Mouse (Mus musculus): ENCODE measurements around the gene Abcc4. TPM values are rescaled to one million over a fixed set of nuclear protein-coding genes. Genes with fewer than 3 reads are reported as not detected.
A peak's percentile ranks its signal among the peaks of the same experiment; 100 is the strongest.

The Abcc4 gene
- polyA plus RNA-seq, 1 experiment from 2014 or later = 3.3 TPM

GRCm38 (mm10) chr14:118591477-118592403 is 114.3 kb downstream of the Abcc4 start:
- peak; percentile 40 for DNase-seq (ENCODE audit: low spot score)

- no peak for DNase-seq (ENCODE audit: low spot score)
Measured at GRCm38 (mm10) chr14:118582333-118582941, 123.6 kb downstream of the Abcc4 start.

DNA sequence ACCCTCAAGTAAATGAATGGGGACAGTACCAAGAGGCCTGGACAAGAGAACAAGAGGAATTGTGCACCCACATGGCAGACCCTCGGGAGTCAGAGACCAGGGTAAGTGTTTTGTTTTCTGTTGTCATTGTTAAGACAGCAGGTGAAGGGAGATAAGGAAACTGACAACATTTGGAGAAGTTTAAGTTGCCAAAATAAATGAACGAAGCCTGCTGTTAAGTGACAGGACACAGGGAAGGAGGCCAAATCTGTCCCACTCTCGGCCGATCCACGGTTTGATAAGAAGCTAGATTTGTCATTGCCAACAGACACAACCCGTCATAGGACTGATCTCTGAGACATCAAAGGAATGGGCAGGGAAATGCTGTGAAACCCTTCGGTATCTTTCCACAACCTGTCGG is 124.3 kb downstream of the Abcc4 start:
- no peak for DNase-seq (ENCODE audit: low spot score)

DNA sequence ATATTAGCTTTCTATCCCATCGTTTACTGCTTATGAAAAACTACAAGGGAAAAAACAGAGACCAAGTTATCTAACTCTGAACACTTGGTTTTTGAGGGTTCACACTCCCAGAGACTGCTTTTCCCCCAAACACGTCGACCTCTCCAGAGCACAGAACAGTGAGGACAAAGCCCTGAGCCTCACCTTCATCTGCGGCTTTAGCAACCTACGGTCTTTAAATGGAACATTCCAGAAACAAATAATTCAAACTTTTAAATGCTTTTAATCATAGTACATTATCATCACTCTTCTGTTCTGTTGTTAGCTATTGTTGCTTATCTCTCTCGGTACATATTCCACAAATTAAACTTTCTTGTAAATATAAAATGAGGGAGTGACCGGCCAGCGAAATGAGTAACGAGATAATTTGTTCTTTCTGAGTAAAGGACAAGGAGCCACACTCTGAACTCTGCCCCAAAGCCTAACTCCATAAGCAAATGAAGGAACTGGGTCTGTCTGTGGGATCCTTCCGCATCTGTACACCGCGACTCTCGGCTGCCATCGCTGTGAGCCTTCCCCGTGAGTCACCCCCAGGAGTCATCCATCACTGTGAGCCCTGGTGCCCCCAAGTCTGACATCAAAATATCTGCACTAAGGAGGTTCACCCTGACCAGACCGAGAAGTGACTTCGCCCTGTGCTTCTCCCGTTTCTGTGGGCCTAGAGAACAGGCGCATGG is 126.8 kb downstream of the Abcc4 start:
- DNase-seq (ENCODE audit: low spot score) = no peak

DNA sequence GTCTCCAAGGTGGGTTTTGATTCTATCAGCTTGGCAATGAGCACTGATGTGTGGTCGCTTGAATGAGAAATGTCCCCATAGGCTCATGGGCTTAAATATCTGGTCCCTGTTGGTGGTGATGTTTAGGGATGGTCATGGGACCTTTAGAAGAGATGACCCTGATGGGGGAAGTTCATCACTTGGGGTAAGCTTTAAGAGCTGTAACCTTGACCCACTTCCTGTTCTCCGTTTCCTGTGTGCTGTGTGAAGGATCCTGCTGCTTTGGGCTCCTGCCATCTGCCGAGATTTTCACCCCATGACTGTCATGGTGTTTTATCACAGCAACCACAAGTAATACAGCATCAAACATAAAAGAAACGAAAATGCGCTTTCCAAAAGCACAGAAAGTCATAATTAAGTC is 128.1 kb downstream of the Abcc4 start:
- DNase-seq (ENCODE audit: low spot score) = peak; percentile 21

DNA sequence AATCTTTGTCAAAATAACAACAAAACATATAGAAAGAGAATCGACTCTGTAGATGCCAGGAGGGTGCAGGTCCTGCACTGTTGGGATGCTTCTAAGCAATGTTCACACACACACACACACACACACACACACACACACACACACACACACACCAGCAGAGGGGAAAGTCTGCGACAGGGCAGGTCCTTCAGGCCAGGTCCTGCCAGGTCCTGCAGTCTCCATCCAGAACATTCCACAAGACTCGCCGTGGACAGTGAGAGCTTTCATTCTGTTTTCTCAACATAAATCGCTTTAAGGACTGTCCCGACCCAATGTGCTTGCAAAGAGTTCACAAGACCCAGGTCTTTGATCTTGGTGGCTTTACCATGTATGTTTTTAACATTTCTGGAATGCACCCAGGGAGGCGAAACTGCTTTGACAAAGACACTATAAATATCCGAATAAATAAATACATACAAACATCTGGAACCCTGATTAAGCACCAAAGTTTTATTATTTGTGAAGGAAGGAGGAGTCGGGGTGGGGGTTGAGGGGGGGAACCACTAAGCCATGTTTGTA is 133.3 kb downstream of the Abcc4 start:
- no peak for DNase-seq (ENCODE audit: low spot score)

- no peak for DNase-seq (ENCODE audit: low spot score)
Measured at GRCm38 (mm10) chr14:118569586-118569985, 136.4 kb downstream of the Abcc4 start.

- no peak for DNase-seq (ENCODE audit: low spot score)
Measured at GRCm38 (mm10) chr14:118568116-118568673, 137.8 kb downstream of the Abcc4 start.

- no peak for DNase-seq (ENCODE audit: low spot score)
Measured at GRCm38 (mm10) chr14:118566809-118567208, 139.2 kb downstream of the Abcc4 start.

DNA sequence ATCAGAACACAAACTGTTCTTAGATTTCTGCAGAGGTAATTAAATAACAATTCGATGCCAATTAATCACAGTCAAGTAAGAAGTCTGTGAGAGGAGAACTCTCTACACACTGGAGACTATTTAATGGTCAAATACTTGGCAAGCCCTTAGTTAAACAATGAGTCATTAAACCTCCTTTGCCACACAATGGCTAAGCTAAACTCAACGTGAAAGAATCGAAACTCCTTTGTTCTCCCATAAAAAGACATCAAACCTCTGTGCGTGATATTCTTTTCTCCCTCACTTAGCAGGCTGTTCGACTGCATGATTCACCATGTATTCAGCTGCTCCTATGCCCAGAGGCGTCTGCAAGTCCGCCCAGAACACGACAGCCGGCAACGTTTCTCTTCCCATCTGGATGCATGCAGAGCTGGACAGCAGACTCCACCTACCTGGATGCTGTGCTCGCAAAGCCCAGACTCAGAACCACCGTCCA is 139.8 kb downstream of the Abcc4 start:
- DNase-seq (ENCODE audit: low spot score) = no peak

DNA sequence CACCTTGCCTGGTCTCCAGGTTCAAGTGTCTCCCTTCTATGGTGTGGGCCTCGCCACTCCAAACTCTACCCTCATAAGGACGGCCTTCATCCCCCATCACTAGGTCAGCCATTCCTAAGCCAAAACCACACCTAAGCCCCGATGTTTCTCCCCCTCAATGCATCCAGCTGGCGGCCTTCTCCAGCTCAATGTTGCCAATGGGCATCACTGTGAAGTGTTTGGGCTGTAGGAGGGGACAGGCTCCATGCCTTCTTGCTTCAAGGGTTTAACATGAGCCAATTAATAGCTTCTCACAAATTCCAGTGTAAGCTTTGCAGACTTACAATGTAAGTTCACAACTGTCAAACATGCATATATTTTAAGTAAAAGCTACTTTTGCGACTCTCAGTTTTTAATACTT is 140.3 kb downstream of the Abcc4 start:
- DNase-seq (ENCODE audit: low spot score) = no peak

- DNase-seq (ENCODE audit: low spot score) = no peak
Measured at GRCm38 (mm10) chr14:118563570-118563969, 142.4 kb downstream of the Abcc4 start.

DNA sequence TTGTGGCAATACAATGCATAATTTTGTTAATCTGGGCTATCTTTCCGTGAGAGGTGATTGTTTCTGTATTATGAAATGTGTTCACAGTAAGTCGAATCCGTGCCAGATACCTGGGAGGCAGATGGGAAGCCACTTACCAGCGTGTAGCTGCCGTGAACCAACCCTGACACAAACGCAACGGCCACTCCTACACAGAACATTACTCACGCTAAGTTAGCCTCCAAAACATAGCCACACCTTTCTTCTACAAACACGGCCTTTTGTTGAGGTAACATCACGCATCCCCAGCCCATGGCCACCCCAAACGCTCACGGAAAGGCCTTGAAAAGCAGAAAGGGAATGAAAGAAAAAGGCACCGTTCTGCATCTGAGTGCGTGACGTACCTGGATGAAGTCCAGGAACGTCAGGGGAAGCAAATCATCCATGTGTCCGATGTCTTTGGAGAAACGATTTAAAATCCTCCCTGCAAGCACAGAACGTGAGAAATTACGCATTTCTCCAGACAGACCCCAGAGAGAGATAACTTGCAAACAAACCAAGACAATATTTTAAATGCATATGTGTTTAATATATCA is 153.0 kb downstream of the Abcc4 start:
- DNase-seq (ENCODE audit: low spot score) = no peak

DNA sequence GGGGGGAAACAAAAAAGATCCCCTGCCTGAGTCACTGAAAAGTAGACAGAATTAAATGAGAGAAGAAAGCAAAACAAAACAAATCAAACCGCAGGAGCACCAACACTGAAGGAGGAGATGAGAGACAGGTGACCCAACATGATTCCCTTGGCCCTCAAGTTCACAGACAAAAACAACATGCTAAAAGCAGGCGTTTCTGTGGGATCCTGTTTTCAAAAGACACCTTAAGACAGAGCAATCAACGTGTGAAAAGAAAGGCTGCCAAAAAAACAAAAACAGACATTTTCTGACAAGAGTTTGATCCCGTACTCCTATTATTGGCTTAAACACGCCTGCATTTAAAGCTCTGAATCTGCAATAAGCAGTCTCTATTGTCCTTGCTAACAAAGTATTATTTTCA is 153.6 kb downstream of the Abcc4 start:
- DNase-seq (ENCODE audit: low spot score) = no peak

- DNase-seq (ENCODE audit: low spot score) = peak; percentile 27
Measured at GRCm38 (mm10) chr14:118551725-118552285, 154.2 kb downstream of the Abcc4 start.

DNA sequence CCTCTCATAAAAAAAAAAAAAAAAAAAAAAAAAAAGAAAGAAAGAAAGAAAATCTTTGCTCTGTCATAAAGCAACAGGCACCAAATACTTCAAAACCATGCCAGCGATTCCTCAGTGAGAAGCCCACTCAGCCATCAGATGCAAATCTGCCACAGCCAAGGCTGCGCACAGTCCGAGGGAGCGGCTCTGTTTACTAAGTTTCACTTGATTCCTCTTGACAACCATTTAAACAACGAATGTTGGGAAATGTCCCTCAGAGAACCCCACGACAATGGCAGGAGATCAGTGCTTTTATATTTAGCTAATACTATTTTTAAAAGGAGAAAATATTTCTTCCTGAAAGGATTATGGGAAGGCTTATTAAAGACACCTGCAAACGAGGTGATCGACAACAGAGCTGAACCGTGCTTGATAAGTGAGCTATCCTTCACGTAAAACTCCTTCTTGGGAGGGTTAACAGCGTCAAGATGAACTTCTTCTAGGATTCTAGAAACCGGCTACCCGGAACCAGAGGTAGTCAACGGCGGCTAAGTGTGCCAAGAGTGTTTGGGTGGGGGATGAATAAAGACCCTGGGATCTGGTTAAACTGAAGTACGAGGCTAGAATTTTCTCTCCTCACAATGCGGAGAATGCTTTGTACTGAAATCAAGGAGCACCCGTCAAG is 154.8 kb downstream of the Abcc4 start:
- DNase-seq (ENCODE audit: low spot score) = no peak

- DNase-seq (ENCODE audit: low spot score) = no peak
Measured at GRCm38 (mm10) chr14:118544493-118544892, 161.5 kb downstream of the Abcc4 start.

DNA sequence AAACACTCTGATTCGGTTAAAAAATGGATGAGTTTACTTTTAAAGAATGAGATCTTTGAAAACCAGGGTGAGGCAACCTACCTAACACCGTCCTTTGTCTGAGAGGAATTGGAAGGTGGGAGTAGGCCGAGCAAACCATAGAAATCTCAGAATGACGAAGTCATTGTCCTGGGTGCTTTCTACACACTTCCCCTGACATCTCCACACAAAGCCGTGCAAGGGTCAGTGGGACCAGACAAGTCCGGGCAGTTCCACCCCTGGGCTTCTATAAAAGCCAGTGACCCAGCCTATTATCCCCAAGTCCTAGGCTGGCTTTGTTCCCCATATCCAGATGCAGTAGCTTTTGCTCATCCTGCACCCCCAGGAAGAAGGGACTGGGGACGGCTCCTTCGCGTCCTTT is 163.1 kb downstream of the Abcc4 start:
- DNase-seq (ENCODE audit: low spot score) = no peak

- no peak for DNase-seq (ENCODE audit: low spot score)
Measured at GRCm38 (mm10) chr14:118531539-118531938, 174.5 kb downstream of the Abcc4 start.

Measured in thymus, postnatal 0 days (tissue).